24 mouse cellular contexts compared by ENCODE assay signal in the genomic region with DNA sequence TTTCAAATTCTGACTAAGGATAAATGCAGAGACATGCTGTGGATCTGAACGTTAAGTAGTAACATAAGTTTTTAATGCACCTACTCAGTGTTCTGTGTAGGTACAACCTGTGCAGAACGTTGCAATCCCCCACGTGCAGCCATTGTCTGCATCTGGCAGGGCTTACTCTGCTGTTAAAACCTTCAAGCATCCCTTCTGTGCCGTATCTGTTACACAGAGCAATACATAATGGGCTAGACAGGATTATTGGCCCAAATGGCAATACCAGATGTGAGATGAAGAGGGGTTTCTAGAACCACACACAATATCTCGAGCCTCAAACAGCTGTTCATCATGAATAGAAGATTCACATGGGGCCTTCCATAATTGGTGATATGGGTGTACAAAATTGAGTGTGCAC.
A peak's percentile ranks its signal among the peaks of the same experiment; 100 is the strongest.
DNase-seq lines count a peak whose midpoint lies in the region; ATAC-seq and TF ChIP-seq lines count a peak whose summit lies in the region.
"Had no signal": no experiment of that assay in that cellular context is flagged by ENCODE, and none has a peak within 500 bp of the region (broad histone marks: within the 10 kb centered on the region; RNA-seq: fewer than 3 reads in every experiment).

No protein-coding gene starts in this region.

- no peaks in the 10 kb centered on the region for H3K4me1 ChIP-seq in kidney, embryonic 14.5 days (ENCODE audit: control insufficient read depth, insufficient read depth, low read length)
- H3K4me1 ChIP-seq in limb, embryonic 14.5 days (ENCODE audit: control insufficient read depth, insufficient read depth, low read length) = no peaks in the 10 kb centered on the region
- no peaks in the 10 kb centered on the region for H3K4me1 ChIP-seq in lung, adult 2 months (ENCODE audit: control insufficient read depth, insufficient read depth, low read length)
- H3K4me1 ChIP-seq: forebrain, embryonic 10.5 days; forebrain, embryonic 13.5 days; hindbrain, embryonic 12.5 days; hindbrain, embryonic 15.5 days had no signal

- peak; percentile 44 for DNase-seq in embryo, embryonic 10 days (ENCODE audit: low spot score)
- DNase-seq in embryo, embryonic 10.5 days (ENCODE audit: low spot score) = no peak
- DNase-seq in kidney, postnatal 14 days = no peak
- DNase-seq in forelimb bud, embryonic 11.5 days (ENCODE audit: low read depth, low spot score) = peak; percentile 55
- DNase-seq in limb, embryonic 14.5 days (ENCODE audit: low spot score) = peak; percentile 52
- DNase-seq in lung, adult 2 months = no peak
- no peak for DNase-seq in layer of hippocampus, adult 9-11 months
- DNase-seq: adrenal gland, adult 8-10 months; adrenal gland, postnatal 36 days; cerebellum, adult 18-20 months; cerebellum, adult 9-10 months; cerebellum, postnatal 14 days; gastrocnemius, adult 2 months; gastrocnemius, postnatal 14 days; heart, adult 11 months had no signal

- H3K9ac ChIP-seq in kidney, embryonic 14.5 days (ENCODE audit: low read depth, low read length) = no peak overlapping the region
- no peak overlapping the region for H3K9ac ChIP-seq in limb, embryonic 14.5 days (ENCODE audit: low read depth, low read length, severe bottlenecking)
- H3K9ac ChIP-seq: embryonic facial prominence, embryonic 13.5 days; forebrain, embryonic 13.5 days; hindbrain, embryonic 12.5 days; hindbrain, embryonic 15.5 days had no signal

- no peak overlapping the region for H3K4me2 ChIP-seq in kidney, embryonic 14.5 days (replicated peaks; ENCODE audit: low read depth, low read length)
- no peak overlapping the region for H3K4me2 ChIP-seq in limb, embryonic 14.5 days (replicated peaks; ENCODE audit: low read depth, low read length, severe bottlenecking)
- H3K4me2 ChIP-seq: embryonic facial prominence, embryonic 13.5 days; forebrain, embryonic 13.5 days; heart, embryonic 11.5 days; hindbrain, embryonic 12.5 days; hindbrain, embryonic 15.5 days had no signal

- TF ChIP-seq CTCF in lung, adult 2 months (IDR thresholded peaks at IDR 0.05; ENCODE audit: insufficient read depth, low read length) = no peak

- WGBS in kidney, embryonic 14.5 days = 28% methylated on average over 5 of the region's 5 CpGs
- 30% methylated on average over 5 of the region's 5 CpGs for WGBS in limb, embryonic 14.5 days
- WGBS in lung, adult 2 months = 94% methylated on average over 5 of the region's 5 CpGs

- peak; percentile 78; the same call in 1 of the 2 replicates for ATAC-seq in kidney, embryonic 14.5 days (ENCODE audit: low FRiP score, low TSS enrichment)
- ATAC-seq in limb, embryonic 14.5 days (ENCODE audit: low FRiP score, low read depth) = peak; percentile 66; the same call in 1 of the 2 replicates
- ATAC-seq: activated CD4-positive, CD25-positive, alpha-beta regulatory T cell, adult 4 months; forebrain, embryonic 13.5 days; forebrain, embryonic 16.5 days had no signal

- H3K4me3 ChIP-seq in kidney, embryonic 14.5 days (ENCODE audit: low read length) = no peak overlapping the region
- no peak overlapping the region for H3K4me3 ChIP-seq in limb, embryonic 14.5 days (replicated peaks; ENCODE audit: low read length)
- no peak overlapping the region for H3K4me3 ChIP-seq in lung, adult 2 months (replicated peaks; ENCODE audit: extremely low read depth, low read depth, low read length)
- H3K4me3 ChIP-seq: embryonic facial prominence, embryonic 13.5 days; forebrain, embryonic 10.5 days; forebrain, embryonic 13.5 days; gastrocnemius, adult 2 months; hindbrain, embryonic 12.5 days; hindbrain, embryonic 15.5 days had no signal

- no peaks in the 10 kb centered on the region for H3K27me3 ChIP-seq in kidney, embryonic 14.5 days (ENCODE audit: control insufficient read depth, insufficient read depth, low read length)
- H3K27me3 ChIP-seq in limb, embryonic 14.5 days (ENCODE audit: control insufficient read depth, insufficient read depth, low read length) = no peaks in the 10 kb centered on the region
- H3K27me3 ChIP-seq: embryonic facial prominence, embryonic 13.5 days; forebrain, embryonic 13.5 days had no signal

- no peaks in the 10 kb centered on the region for H3K9me3 ChIP-seq in kidney, embryonic 14.5 days (ENCODE audit: control insufficient read depth, low read length)
- H3K9me3 ChIP-seq in limb, embryonic 14.5 days (ENCODE audit: control insufficient read depth, low read length) = no peaks in the 10 kb centered on the region
- H3K9me3 ChIP-seq: embryonic facial prominence, embryonic 13.5 days; forebrain, embryonic 13.5 days; hindbrain, embryonic 12.5 days; hindbrain, embryonic 15.5 days had no signal

- no peak overlapping the region for H3K27ac ChIP-seq in kidney, embryonic 14.5 days (ENCODE audit: low read depth, low read length)
- no peak overlapping the region for H3K27ac ChIP-seq in limb, embryonic 14.5 days (replicated peaks; ENCODE audit: low read depth, low read length)
- H3K27ac ChIP-seq: embryonic facial prominence, embryonic 13.5 days; forebrain, embryonic 10.5 days; forebrain, embryonic 13.5 days; gastrocnemius, adult 2 months; hindbrain, embryonic 12.5 days; hindbrain, embryonic 15.5 days had no signal

- H3K36me3 ChIP-seq in kidney, embryonic 14.5 days (ENCODE audit: control insufficient read depth, insufficient read depth, low read length) = no peaks in the 10 kb centered on the region
- no peaks in the 10 kb centered on the region for H3K36me3 ChIP-seq in limb, embryonic 14.5 days (ENCODE audit: control insufficient read depth, insufficient read depth, low read length)
- H3K36me3 ChIP-seq: embryonic facial prominence, embryonic 13.5 days; forebrain, embryonic 10.5 days; hindbrain, embryonic 12.5 days; hindbrain, embryonic 15.5 days had no signal

- TF ChIP-seq POLR2A in limb, embryonic 14.5 days (IDR thresholded peaks at IDR 0.05; ENCODE audit: borderline replicate concordance, extremely low read depth, insufficient read depth, insufficient read length) = no peak
- no peak for TF ChIP-seq POLR2A in lung, adult 2 months (IDR thresholded peaks at IDR 0.05; ENCODE audit: borderline replicate concordance, extremely low read depth, low read depth, low read length)

Comparison
In these comparisons a context has a peak if more than half of its experiments do, and no peak if none do; other contexts are left out.
1. DNase-seq: peak in embryo, embryonic 10 days (single experiment), forelimb bud, embryonic 11.5 days (single experiment) and limb, embryonic 14.5 days (single experiment); none in embryo, embryonic 10.5 days (single experiment), kidney, postnatal 14 days (single experiment), lung, adult 2 months (single experiment) and layer of hippocampus, adult 9-11 months (single experiment).